Mouse (Mus musculus) adrenal gland, postnatal 36 days (tissue): ENCODE measurements around the gene Nr6a1. TPM values are rescaled to one million over a fixed set of nuclear protein-coding genes. Genes with fewer than 3 reads are reported as not detected.

ENCODE experiments used
- DNase-seq, 2 experiments: peaks; one replicate each; pipeline ENCODE4 v3.0.0; 2021; ENCODE audit warnings: mixed read lengths in 1 of 2
- long read RNA-seq, 2 experiments: library from polyadenylated mRNA; stranded (forward); transcript quantifications; one replicate each; pipeline ENCODE4 v2.0.0; 2021; ENCODE audit warnings: borderline sequencing depth in 2 of 2
- total RNA-seq, 2 experiments: library from RNA; stranded (reverse); gene quantifications; 2 replicates each; pipeline ENCODE4 v1.2.3; 2021

The Nr6a1 gene
- 1 to 10 TPM; 7.1 to 8.2 TPM for total RNA-seq
- long read RNA-seq, experiment 1, partial matches to known transcripts = 0 of 3 reads
- long read RNA-seq, experiment 1, other reads (novel, unspliced or antisense) = 3 of 3 reads
- long read RNA-seq, experiment 2, partial matches to known transcripts = 0 of 1 reads
- long read RNA-seq, experiment 2, other reads (novel, unspliced or antisense) = 1 of 1 reads

- DNase-seq = peak; percentile 84 to 88
Observed at GRCm38 (mm10) chr2:38927115-38927979, at the start of gene Nr6a1. Gene Nr6a1, minus strand, starts transcription at chr2:38927688.

- no peak for DNase-seq
Observed at GRCm38 (mm10) chr2:38975941-38976805, 48.7 kb upstream of the Nr6a1 start.

- no peak for DNase-seq
Observed at GRCm38 (mm10) chr2:38975181-38975580, 47.7 kb upstream of the Nr6a1 start.

- peak; percentile 60 to 61 for DNase-seq
Observed at GRCm38 (mm10) chr2:38974171-38974570, 46.7 kb upstream of the Nr6a1 start.

- DNase-seq = peak; percentile 68 to 76
Observed at GRCm38 (mm10) chr2:38973701-38974100, 46.2 kb upstream of the Nr6a1 start.

GRCm38 (mm10) chr2:38973223-38973622 is 45.7 kb upstream of the Nr6a1 start:
- DNase-seq = no peak

- DNase-seq = no peak
Observed at GRCm38 (mm10) chr2:38970057-38970456, 42.6 kb upstream of the Nr6a1 start.

- no peak for DNase-seq
Observed at GRCm38 (mm10) chr2:38969650-38970049, 42.2 kb upstream of the Nr6a1 start.

GRCm38 (mm10) chr2:38964198-38964597 is 36.7 kb upstream of the Nr6a1 start:
- DNase-seq = no peak

GRCm38 (mm10) chr2:38957671-38958223 is 30.3 kb upstream of the Nr6a1 start:
- no peak for DNase-seq

GRCm38 (mm10) chr2:38956062-38956461 is 28.6 kb upstream of the Nr6a1 start:
- DNase-seq = no peak

GRCm38 (mm10) chr2:38953152-38953883 is 25.8 kb upstream of the Nr6a1 start:
- peak; percentile 89 to 91 for DNase-seq

GRCm38 (mm10) chr2:38950281-38950719 is 22.8 kb upstream of the Nr6a1 start:
- peak; percentile 97 to 98 for DNase-seq

GRCm38 (mm10) chr2:38947566-38947965 is 20.1 kb upstream of the Nr6a1 start:
- peak; percentile 60 for DNase-seq

- peak; percentile 68 to 69 for DNase-seq
Observed at GRCm38 (mm10) chr2:38944460-38945161, 17.1 kb upstream of the Nr6a1 start.

- no peak for DNase-seq
Observed at GRCm38 (mm10) chr2:38943977-38944376, 16.5 kb upstream of the Nr6a1 start.

- DNase-seq = no peak
Observed at GRCm38 (mm10) chr2:38943161-38943560, 15.7 kb upstream of the Nr6a1 start.

GRCm38 (mm10) chr2:38941898-38942297 is 14.4 kb upstream of the Nr6a1 start:
- no peak for DNase-seq

GRCm38 (mm10) chr2:38941426-38941825 is 13.9 kb upstream of the Nr6a1 start:
- DNase-seq = no peak

- no peak for DNase-seq
Observed at GRCm38 (mm10) chr2:38939047-38939446, 11.6 kb upstream of the Nr6a1 start.

GRCm38 (mm10) chr2:38938007-38938406 is 10.5 kb upstream of the Nr6a1 start:
- no peak for DNase-seq
